ENCODE assay signal across 9 mouse cellular contexts in the genomic region with DNA sequence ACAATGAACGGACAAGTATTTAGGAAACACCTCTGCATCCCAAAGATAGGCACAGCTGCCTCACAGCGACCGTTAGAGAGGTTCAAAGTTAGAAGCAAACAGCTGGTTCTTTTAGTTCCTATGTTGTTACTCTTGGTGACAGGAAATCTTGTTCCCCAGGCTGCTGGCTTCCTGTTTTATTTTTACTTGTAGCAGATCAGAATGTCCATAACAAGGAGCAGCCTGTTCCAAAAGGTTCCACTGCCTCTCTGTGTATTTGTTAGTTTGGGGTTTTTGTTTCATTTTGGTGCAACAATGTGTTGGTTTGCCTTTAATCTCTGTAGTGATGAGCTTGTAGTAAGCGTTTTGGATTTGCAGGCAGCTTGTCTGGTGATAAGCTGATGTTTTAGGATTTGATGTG. TPM values are rescaled to one million over a fixed set of nuclear protein-coding genes. Genes with fewer than 3 reads are reported as not detected.
DNase-seq lines count a peak whose midpoint lies in the region; ATAC-seq lines count a peak whose summit lies in the region.
"Had no signal": no experiment of that assay in that cellular context is flagged by ENCODE, and none has a peak within 500 bp of the region (broad histone marks: within the 10 kb centered on the region; RNA-seq: fewer than 3 reads in every experiment).

No protein-coding gene starts in this region.

- no peaks in the 10 kb centered on the region for H3K27me3 ChIP-seq in heart, embryonic 16.5 days (ENCODE audit: control insufficient read depth, insufficient read depth, low read length)

- H3K4me3 ChIP-seq in heart, embryonic 16.5 days (ENCODE audit: low read length): peak overlapping the region; percentile 26

- peak overlapping the region; percentile 41 for H3K4me2 ChIP-seq in heart, embryonic 16.5 days (ENCODE audit: low read depth, low read length)

- intact Hi-C loops in heart, postnatal 36 days (cut with DNase I): loop anchor here (2.0 kb wide), 1 partner anchor 42 kb away; no protein-coding TSS in a partner anchor

- peak overlapping the region; percentile 84 for H3K27ac ChIP-seq in heart, embryonic 16.5 days (ENCODE audit: low read length)

- 20% methylated on average over 4 of the region's 4 CpGs for WGBS in heart, embryonic 16.5 days

- H3K9ac ChIP-seq in heart, embryonic 16.5 days (ENCODE audit: low read length): no peak overlapping the region

- H3K4me1 ChIP-seq in heart, embryonic 16.5 days (ENCODE audit: control insufficient read depth, insufficient read depth, low read length): peaks cover 70% of the 10 kb centered on the region

- no peaks in the 10 kb centered on the region; the same call in 1 of the 2 replicates for H3K9me3 ChIP-seq in heart, embryonic 16.5 days (replicated peaks; ENCODE audit: control insufficient read depth, low read length)

- 0 out of 2 replicates have a peak, but pooled peaks have one; percentile 19 for ATAC-seq in heart, embryonic 16.5 days (replicated peaks; ENCODE audit: extremely low read depth, insufficient read depth, low FRiP score)
- no peak for ATAC-seq in erythroblast, adult 5-6 weeks (replicated peaks; ENCODE audit: low FRiP score, poor library complexity, severe bottlenecking)

- DNase-seq in heart, adult 11 months: peak; percentile 98
- no peak for DNase-seq in heart, postnatal 36 days
- peak; percentile 65 for DNase-seq in CD4-positive helper T cell, adult 2 months (ENCODE audit: low read depth, low spot score)
- DNase-seq in lung, postnatal 10 days: peak; percentile 58
- no peak for DNase-seq in right cerebral cortex, postnatal 25 days
- DNase-seq in embryo, embryonic 10.5 days (ENCODE audit: low spot score): no peak
- DNase-seq: cerebellum, postnatal 25 days had no signal

- H3K36me3 ChIP-seq in heart, embryonic 16.5 days (ENCODE audit: control insufficient read depth, insufficient read depth): peaks cover 8% of the 10 kb centered on the region; the same call in 1 of the 2 replicates

RNA-seq across cellular contexts. Expression of gene Cd164l2, which starts 37.6 kb away (rescaled TPM):
- under 1 TPM in 1 of 2 experiments, not detected in 1; 0.51 TPM for total RNA-seq in heart, postnatal 36 days (2021)
- polyA plus RNA-seq in heart, embryonic 16.5 days (2015; fragmentation: Nextera tagmentation; extraction: Ambion mirVana): 0.66 TPM in 1 of 2 replicates, not detected in the other
- total RNA-seq in erythroblast, adult 5-6 weeks (2015; ENCODE audit: low replicate concordance): not detected in 2 replicates
- not detected in 2 replicates for total RNA-seq in erythroblast, adult 5-6 weeks (2017; ENCODE audit: low replicate concordance)

RNA-seq across cellular contexts. Expression of gene Gpr3, which starts 38.0 kb away (rescaled TPM):
- total RNA-seq in heart, postnatal 36 days (2021): under 1 TPM in 1 of 2 experiments, not detected in 1; 0.16 TPM
- 0.14 and 0.29 TPM in 2 replicates for polyA plus RNA-seq in heart, embryonic 16.5 days (2015; fragmentation: Nextera tagmentation; extraction: Ambion mirVana)
- total RNA-seq in erythroblast, adult 5-6 weeks (2015; ENCODE audit: low replicate concordance): not detected in 2 replicates
- total RNA-seq in erythroblast, adult 5-6 weeks (2017; ENCODE audit: low replicate concordance): not detected in 2 replicates

RNA-seq across cellular contexts. Expression of gene Wasf2, which starts 44.1 kb away (rescaled TPM):
- 10 to 100 TPM; 81.4 to 89.2 TPM for total RNA-seq in heart, postnatal 36 days (2021)
- polyA plus RNA-seq in heart, embryonic 16.5 days (2015; fragmentation: Nextera tagmentation; extraction: Ambion mirVana): 45.0 and 66.3 TPM in 2 replicates
- 49.6 and 78.6 TPM in 2 replicates for total RNA-seq in erythroblast, adult 5-6 weeks (2015; ENCODE audit: low replicate concordance)
- total RNA-seq in erythroblast, adult 5-6 weeks (2017; ENCODE audit: low replicate concordance): 40.3 and 58.8 TPM in 2 replicates

Comparison
In these comparisons a context has a peak if more than half of its experiments do, and no peak if none do; other contexts are left out.
1. DNase-seq: peak in heart, adult 11 months (single experiment), CD4-positive helper T cell, adult 2 months (single experiment) and lung, postnatal 10 days (single experiment); none in heart, postnatal 36 days (0 of 2), right cerebral cortex, postnatal 25 days (single experiment) and embryo, embryonic 10.5 days (single experiment).